Mouse (Mus musculus): Measurements from ENCODE around the gene Olfr49.

Gene Olfr49

DNA sequence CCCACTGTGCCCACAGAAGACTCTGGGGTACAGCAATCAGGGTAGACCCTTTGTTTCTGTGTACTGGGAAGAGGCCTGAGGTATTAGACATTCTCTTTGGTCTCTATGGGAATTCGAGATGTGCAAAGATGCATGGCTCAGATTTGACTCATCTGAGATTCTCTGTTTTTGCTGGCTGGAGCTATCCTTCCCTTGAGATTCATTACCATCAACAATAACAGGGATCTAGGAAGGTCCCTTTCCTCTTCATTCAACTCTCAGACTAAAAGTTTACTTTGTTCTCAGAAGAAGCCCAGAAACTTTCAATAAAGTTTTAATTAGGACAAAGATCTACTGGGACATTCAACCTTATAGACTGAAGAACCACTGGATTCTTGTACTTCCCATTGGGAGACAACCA, at the start of gene Olfr49:
Gene Olfr49 (minus strand): TSS at position 101 of the 400 bp plus-strand sequence.
- no peak for ATAC-seq (ENCODE audit: low TSS enrichment)

DNA sequence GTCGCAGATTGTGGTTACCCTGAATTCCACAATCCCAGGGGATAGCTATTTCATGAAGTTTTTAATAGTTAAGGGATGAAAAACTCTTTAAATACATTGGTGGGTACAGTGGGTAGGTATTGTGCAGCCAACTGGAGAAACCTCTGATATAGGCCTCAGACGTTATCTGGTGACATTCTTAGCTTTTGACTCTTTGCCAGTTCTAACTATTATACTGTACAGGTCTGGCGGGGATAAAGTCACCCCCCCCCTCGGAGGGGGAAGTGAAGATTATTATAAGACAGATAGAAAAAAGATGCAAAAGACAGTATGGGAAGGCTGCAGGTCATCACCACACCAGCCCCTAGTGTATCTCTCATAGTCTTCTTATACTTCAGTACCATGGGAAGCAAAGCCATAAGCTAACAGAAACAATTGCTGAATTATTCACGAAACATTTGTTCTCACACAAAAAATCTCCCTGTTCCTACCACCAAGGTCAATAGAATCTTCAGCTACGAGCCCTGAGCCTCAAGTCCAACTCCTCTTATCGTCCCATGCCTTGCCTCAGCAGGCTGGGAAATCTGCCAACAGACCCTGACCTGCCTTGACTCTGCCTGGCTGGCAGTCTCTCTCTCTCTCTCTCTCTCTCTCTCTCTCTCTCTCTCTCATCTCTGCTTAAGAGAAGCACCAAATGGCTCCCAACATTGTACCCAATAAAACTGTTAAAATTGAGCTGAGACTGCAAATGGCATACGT, 48.9 kb upstream of the Olfr49 start:
- no peak for ATAC-seq (ENCODE audit: low TSS enrichment)

DNA sequence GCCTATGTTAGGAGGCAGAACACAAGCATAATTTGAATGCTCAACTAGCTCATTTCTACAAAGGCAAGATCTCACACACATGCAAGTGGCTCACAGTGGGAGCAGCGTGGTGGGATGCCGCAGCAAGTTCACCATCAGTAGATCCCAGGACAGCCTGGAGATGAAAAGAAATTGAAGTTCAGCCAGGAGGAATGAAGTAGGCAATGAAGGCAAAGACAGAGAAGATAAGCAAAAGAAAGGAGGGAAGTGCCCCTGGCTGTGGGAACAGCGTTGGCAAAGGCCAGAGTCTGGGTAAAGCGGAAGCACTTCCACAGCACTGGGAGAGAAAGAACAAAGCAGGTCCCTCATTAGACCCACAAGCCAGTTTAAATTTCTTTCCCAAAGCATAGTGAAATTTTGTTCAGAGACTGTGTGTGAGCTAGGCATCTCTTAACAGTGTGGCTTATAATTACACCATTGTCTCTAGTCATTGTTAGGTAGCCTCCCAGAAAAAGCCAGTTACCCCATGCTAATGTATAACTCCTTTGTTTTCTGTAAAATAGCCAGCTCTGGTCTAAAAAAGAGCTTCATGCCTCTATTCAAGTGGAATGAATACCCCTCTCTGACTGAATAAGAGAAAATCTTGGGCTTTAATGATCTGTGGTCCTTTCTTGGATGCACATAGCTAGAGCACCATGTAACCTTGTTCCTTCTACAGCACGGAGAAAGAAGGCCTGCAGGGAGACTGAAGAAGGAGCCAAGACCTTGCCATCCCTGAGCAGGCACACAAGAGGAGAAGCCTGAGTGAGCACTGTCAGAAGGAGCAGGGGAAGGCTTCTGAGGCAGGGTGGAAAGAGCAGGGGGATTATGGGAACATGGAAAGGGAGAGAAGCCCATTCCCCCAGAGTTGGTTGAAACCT, 47.7 kb upstream of the Olfr49 start:
- no peak for ATAC-seq (ENCODE audit: low TSS enrichment)

DNA sequence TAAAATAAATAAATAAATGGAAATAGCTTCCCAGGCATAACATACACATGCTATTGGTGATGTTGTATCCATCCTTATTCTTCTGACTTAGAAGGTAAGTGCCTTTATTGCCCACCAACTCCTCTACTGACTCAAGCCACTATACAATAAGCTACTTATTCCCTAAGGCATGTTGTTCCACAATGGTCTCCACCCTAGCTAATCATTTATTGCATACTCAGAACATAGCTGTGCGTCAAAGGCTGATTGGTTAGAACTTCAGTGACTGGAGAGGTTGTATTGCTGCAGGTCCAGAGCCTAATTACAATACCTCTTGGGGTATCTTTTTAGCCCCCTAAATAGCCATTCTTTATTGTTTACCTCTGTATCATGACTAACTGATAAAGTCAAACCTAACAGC, 46.4 kb upstream of the Olfr49 start:
- no peak for ATAC-seq (ENCODE audit: low TSS enrichment)

DNA sequence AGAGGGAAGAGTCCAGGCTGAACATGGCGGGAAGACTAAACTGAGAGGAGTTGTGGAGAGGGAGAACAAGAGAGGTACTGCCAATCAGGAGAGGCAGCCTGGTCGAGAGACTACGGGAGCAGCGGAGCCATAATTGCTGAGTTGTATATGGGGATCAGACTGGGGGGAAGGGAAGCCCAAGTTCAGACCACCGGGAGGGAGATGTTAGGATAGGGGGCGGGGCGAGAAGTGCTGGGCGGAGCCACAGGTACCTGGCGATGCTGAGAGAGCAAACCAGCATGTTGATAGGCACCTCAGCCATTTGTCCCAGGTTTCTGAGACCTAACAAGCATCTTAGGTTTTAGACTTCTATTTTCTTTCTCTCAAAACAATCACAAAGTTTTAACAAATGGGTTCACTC, 44.5 kb upstream of the Olfr49 start:
- no peak for ATAC-seq (ENCODE audit: low TSS enrichment)

DNA sequence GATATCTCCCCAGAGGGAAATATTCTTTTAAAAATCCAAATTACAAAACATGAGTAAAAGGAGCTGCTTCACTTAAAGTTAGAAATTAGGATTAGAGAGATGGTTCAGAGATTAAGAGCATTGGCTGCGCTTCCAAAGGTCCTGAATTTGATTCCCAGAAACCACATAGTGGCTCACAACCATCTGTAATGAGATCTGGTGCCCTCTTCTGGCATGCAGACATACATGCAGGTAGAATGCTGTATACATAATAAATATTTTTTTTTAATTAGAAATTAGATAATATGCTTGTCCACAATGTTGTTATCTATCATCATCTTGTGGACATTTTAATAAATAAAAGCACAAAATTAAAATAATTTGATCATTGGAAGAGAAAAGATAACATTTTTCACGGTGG, 43.8 kb upstream of the Olfr49 start:
- ATAC-seq (ENCODE audit: low TSS enrichment), result no peak

DNA sequence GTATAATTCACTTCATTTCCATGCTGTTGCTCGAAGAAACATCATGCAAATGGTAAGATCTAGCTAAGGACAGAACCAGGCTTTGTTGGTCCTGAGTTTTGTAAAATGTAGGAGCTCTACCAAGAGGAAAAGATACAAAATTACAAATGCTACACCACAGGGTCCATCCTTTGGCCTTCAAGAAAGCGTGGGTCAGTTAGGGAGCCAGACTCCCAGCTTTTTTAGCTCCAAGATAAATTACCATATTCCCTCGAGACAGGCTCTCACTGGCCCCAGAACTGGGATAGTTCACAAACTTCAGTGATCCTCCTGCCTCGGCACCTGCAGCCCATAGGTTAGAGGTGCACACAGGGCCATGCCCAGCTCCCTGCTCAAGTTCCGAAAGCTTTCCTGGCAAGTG, 39.7 kb upstream of the Olfr49 start:
- no peak for ATAC-seq (ENCODE audit: low TSS enrichment)

DNA sequence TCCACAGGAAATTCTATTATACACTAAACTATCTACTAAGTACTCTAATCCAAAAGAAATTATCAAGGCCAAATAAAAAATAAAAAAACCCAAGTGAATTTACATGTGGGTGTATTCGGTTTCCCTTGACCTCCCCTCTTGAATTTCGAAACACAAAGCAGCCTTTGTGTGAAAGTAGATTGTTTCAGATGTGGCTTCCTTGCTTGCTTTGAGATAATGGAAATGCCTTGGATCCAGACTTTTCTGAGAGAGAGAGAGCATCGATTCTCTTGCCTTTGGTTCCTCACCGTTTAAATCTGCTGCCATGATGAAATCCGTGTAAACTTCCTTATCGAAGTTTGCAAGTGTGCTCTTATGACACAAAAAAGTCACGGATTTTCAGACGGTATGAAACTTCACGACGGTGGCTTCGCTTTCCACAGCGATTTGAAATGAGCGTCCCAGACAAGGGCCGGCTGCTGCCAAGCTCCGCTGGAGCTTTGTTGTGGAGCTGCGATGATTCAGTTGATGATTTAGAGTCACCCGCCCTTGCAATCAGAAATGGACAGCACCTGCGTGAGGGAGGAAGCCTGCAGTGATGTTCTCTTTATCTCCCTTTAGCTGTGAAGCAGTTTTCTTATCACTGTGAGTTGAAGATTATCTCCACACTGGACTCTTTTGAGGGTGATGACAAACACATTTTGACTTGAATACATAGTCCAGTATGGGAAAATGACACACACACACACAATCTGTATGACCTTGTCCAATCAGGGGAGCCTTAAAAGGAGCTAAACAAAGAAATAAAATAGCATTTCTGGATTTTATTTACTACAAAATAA, 37.0 kb upstream of the Olfr49 start:
- ATAC-seq (ENCODE audit: low TSS enrichment), result no peak

DNA sequence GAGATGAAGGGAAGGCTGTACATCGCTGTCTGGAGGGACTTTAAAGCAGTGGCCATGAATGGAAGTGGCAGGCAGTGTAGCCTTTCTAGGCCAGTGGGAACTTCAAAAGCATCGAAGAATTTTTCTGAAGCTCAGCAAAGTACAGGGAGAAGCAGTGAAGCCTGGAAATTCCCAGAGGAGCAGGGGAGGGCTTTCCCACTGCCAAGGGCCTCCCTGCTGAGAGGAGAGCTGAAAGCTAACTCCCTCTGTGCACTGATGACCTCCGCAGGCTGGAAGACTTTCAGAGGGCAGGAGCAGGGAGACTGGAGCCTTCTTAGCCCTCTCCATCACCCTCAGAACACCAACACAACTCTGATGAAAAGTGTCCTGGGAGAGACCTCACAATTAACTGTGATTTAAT, 27.0 kb upstream of the Olfr49 start:
- no peak for ATAC-seq (ENCODE audit: low TSS enrichment)

DNA sequence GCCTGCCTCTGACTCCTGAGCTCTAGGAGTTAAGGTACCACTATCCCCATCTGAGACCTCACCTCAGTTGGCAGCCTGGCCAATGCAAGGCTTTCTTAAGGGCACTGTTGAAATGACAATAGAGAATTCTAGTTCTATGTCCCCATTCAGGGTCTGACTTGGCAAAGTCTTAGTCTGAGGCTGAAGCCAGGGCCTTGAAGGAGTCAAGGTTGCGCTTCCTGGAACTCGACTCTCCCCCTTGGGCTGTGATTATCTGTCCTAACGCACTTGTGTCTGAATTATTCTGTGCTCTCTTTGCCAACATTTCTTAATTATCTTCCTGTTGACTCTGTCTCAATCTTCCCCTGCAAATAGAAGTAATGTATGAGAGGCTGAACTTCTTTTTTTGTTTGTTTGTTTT, 15.9 kb upstream of the Olfr49 start:
- ATAC-seq (ENCODE audit: low TSS enrichment), result no peak

DNA sequence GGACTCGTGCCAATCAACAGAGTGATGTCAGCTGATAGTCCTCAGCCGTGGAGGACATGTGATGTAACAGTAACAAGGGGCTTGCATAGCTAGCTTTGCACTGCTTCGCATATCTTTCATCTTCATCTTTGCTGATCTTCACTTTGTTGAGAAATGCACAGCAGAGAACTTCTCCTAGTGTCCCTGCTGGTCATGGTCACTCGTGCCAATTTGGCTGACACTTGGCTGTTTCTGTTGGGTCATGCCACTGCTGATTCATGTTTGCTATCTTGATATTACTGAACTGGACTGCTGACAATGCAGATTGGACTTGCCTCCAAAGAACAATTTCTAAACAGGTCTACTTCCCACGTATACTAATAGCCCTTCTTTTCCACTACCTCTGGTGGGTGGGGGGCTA, 15.4 kb upstream of the Olfr49 start:
- ATAC-seq (ENCODE audit: low TSS enrichment), result no peak

DNA sequence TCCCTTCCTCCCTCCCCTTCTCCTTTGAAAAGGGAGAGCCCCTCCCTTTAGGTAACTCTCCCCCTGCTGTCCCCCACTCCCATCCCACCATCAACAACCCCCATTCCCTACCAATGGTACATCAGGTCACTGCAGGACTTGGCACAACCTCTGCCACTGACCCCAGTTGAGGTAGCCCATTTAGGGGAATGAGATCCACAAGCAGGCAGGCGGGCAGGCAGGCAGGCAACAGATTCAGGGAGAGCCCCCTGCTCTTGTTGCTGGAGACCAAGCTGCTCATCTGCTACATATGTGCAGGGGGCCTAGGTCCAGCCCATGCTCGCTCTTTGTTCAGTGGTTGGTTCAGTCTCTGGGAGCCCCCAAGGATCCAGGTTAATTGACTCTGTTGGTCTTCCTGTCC, 8.3 kb downstream of the Olfr49 start:
- ATAC-seq (ENCODE audit: low TSS enrichment), result no peak

DNA sequence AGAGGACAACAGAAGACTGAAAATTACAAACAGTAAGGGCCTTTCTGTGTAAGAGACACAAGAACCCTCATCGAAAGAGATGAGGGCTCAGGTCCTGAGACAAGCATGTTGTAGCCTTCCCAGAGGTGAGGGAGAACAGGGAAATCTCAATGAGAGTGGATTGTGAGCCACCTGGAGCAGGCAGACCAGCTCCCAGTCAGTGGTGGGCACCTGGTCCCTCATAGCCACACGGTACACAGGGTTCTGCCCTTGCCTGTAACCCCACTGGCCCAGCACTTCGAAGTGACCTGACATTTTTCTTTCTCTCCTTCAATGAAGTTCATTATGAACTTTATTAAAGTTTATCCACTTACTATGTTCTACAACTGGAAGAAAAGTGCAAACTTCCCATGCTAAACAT, 12.0 kb downstream of the Olfr49 start:
- ATAC-seq (ENCODE audit: low TSS enrichment), result no peak

DNA sequence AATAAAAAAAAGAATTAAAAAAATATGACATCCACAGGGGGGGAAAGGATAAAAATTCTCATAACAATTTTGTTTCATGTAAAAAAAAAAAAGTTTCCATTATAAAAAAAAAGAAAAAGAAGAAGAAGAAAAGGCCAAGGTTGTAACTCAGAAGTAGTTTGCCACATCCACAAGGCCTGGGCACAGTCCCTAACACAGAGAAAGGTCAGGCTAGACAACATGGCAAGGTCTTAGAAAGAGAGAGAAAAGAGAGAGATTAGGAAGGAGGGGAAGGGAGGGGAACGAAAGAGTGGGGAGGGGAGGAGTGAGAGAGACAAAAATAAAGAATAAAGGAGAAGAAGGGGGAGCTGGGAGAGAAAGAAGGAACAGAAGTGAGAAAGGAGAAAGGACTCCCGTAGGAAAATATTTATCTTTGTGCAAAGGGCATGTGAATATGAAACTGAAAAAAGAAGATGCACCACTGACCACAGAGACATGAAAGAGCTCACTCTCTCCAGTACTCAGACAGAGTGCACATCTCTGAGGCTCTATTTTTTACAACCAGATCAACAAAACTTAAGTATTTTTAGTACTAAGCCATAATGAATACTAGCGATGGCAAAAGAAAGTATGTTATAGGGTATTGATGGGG, 12.6 kb downstream of the Olfr49 start:
- ATAC-seq (ENCODE audit: low TSS enrichment), result no peak

DNA sequence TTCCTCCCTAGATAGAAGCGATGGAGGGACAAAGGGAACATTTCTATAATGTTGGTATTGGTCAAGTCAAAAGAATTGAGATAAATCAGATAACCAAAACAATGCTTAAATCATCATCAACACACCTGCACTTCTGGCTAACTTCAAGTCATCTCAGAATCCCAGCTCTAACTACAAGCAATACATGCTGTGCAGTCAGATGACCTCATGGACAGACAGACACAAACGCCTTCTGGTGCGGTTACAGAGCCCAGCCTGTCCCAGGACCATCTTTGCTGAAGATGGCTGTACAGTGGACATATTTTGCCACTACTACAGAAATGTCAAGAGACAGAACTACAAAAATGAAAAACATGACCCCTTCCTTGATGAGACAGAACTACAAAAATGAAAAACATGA, 14.3 kb downstream of the Olfr49 start:
- ATAC-seq (ENCODE audit: low TSS enrichment), result no peak

DNA sequence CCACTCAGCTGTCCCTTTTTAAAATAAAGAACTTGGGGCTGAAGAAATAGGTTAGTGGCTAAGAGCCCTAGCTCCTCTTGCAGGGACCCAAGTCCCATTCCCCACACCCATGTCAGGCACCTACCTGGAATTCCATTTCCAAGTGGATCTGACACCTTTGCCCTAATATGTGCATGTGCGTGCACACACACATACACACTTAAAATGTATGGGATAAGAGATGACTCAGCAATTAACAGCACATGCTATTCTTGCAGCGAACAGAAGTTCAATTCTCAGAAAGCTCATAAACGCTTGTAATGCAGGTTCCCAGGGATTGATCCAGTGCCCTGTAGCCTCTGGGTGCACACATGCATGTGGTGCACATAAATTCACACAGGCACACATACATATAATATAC, 15.2 kb downstream of the Olfr49 start:
- ATAC-seq (ENCODE audit: low TSS enrichment), result no peak

DNA sequence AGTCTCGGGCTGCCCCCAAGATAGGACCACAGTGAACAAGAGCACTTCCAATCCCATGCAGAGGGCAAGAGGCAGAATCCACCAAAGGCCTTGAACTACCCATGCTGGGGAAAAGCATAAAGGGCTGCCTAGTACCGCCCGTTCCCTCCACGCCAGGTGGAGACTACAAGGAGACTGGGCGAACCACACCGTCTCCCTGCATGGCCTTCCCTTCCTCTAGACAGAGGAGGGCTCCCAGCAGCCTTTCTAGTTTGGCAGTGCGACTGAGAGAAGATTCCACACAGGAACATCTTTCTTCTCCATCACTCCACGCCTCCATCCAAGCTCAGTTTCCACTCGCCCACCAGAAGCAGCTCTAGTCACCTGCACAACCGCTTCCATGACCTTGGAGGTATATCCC, 16.8 kb downstream of the Olfr49 start:
- ATAC-seq (ENCODE audit: low TSS enrichment), result no peak

DNA sequence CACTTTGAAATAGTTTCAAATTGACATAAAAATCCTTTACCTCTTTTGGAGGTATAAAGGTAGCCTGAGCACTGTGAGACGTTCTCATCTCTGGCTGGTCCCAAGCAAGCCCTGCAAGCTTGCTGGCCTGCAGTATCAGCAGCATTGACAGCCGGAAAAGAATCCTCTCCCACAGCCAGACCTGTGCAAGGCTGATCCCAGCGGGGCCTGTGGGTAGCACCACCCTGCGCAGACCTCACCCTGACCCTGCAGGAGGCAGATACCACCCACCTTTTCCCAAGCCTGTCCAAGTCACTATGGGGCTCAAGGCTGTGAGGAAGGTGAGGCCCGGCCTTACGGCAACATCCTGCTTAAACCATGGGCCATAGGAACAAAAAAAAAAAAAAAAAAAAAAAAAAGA, 18.8 kb downstream of the Olfr49 start:
- ATAC-seq (ENCODE audit: low TSS enrichment), result no peak

DNA sequence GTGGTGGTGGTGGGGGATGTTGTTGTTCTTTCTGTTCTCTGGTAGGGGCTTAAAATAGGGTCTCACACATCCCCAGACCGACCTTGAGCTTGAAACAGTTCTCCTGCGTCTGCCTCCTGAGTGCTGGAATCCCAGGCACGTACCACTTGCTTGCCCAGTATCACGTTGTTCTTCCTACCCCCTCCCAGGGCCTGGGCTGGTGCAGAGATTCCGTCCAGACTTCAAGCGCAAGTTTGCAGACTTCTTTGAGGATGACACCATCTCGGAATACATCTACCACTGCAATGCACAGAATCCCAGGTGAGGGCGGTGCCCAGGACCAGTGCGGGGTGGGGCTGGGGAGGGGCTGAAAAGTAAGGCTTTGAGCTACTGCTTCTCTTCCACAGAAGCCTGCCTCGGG, 19.6 kb downstream of the Olfr49 start:
- ATAC-seq (ENCODE audit: low TSS enrichment), result no peak

DNA sequence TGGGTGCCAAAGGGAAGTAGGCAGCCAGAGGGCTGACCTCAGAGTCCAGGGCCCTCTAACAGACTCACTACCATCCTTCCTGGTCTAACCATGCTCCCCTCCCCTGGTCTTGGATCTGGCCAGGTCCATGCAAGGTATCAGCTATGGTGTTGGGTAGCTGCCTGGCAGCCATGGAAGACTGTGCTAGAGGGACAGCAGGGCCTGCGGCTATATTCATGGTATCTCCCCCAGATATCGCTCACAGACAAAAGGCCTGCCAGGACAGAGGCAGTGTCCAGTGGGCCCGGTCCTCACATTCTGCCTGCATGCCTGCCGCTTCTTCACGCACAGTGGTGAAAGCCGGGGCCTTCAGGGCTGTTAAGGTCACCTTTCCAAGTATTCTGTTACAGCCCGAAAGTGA, 20.5 kb downstream of the Olfr49 start:
- ATAC-seq (ENCODE audit: low TSS enrichment), result no peak

DNA sequence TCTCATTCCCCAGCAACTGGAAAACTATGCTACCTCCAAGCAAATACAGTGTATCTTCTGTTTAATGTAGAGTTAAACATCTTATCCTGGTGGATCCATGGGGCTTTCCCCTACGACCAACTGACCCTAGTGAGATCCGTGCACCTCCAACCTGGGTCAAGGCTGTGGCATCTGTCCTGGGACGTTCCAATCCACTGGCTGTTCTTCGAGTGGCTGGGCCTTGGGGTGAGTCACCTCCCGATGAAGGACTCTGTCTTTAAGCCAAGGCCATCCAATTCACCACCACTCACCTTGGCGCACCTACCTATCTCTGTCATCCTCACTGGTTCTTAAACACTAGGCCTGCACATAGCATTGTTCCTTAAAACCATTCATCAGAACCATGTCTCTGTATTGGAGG, 21.6 kb downstream of the Olfr49 start:
- no peak for ATAC-seq (ENCODE audit: low TSS enrichment)

DNA sequence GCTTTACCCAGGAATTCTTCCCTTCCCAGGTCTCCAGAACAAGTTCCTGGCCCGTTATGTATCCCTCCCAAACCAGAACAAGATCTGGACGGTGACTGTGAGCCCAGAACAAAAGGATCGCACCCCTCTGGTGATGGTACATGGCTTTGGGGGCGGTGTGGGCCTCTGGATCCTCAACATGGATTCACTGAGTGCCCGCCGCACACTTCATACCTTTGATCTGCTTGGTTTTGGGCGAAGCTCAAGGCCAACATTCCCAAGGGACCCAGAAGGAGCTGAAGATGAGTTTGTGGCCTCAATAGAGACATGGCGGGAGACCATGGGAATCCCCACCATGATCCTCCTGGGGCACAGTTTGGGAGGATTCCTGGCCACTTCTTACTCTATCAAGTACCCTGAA, 22.1 kb downstream of the Olfr49 start:
- ATAC-seq (ENCODE audit: low TSS enrichment), result no peak

Measured in frontal cortex, adult (tissue).